In the genomic region with DNA sequence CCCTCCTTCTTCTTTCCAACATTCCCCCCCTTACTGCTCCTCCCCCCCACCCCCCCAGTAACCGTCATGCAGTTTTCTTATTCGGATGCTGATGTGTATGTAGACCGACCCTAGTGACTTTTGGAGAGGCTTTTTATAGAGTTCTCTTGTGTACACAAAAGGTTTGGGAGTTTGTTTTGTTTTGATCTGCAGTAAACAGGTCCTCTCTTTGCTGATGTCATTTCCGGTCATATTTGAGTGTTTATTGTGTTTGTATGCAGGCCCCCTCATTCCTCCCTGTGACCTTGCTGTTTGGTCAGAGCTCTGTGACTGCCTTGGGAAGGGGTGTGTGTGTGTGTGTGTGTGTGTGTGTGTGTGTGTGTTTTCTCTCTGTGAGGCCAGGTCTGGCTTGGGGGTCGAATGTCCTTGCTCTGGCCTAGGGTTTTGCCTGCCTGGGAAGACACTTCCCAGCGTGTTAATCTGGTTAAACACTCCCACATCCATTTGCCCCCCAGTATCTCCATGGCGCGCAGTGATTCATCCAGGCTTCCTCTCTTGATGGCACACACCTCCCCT, we compare ENCODE assay signal across 10 mouse cellular contexts.
DNase-seq lines count a peak whose midpoint lies in the region; ATAC-seq lines count a peak whose summit lies in the region.
"Had no signal": no experiment of that assay in that cellular context is flagged by ENCODE, and none has a peak within 500 bp of the region (broad histone marks: within the 10 kb centered on the region; RNA-seq: fewer than 3 reads in every experiment).

No protein-coding gene starts in this region.

- peak overlapping the region; percentile 16 for H3K4me2 ChIP-seq in heart, embryonic 11.5 days
- peak overlapping the region; percentile 53 for H3K4me2 ChIP-seq in embryonic facial prominence, embryonic 12.5 days (replicated peaks)
- peak overlapping the region; percentile 53; the same call in 1 of the 2 replicates for H3K4me2 ChIP-seq in intestine, embryonic 14.5 days (ENCODE audit: low read length)
- H3K4me2 ChIP-seq in midbrain, embryonic 12.5 days (replicated peaks), result peak overlapping the region; percentile 61

- WGBS in heart, embryonic 11.5 days (ENCODE audit: insufficient replicate concordance), result 27% methylated on average over 8 of the region's 8 CpGs
- 23% methylated on average over 8 of the region's 8 CpGs for WGBS in embryonic facial prominence, embryonic 12.5 days
- WGBS in intestine, embryonic 14.5 days, result 23% methylated on average over 8 of the region's 8 CpGs
- WGBS in midbrain, embryonic 12.5 days, result 15% methylated on average over 7 of the region's 8 CpGs

- ATAC-seq in heart, embryonic 11.5 days (replicated peaks; ENCODE audit: insufficient number of reproducible peaks, low FRiP score, low TSS enrichment), result no peak
- no peak for ATAC-seq in embryonic facial prominence, embryonic 12.5 days (ENCODE audit: insufficient number of reproducible peaks, insufficient read depth, low FRiP score, low TSS enrichment)
- no peak for ATAC-seq in intestine, embryonic 14.5 days (replicated peaks; ENCODE audit: low FRiP score, low TSS enrichment, low read depth)
- ATAC-seq in midbrain, embryonic 12.5 days (ENCODE audit: low FRiP score, low read depth), result no peak
- no peak for ATAC-seq in monocyte, adult 5-6 weeks (replicated peaks; ENCODE audit: insufficient number of reproducible peaks, low FRiP score, low TSS enrichment, poor library complexity, severe bottlenecking)
- ATAC-seq: CD4-positive, CD25-positive, alpha-beta regulatory T cell, adult 4 months had no signal

- no peak overlapping the region for H3K27ac ChIP-seq in heart, embryonic 11.5 days (ENCODE audit: low read depth, low read length)
- peak overlapping the region; percentile 100 for H3K27ac ChIP-seq in embryonic facial prominence, embryonic 12.5 days
- H3K27ac ChIP-seq in intestine, embryonic 14.5 days (ENCODE audit: low read depth), result peak overlapping the region; percentile 61
- H3K27ac ChIP-seq in midbrain, embryonic 12.5 days (replicated peaks), result peak overlapping the region; percentile 100

- H3K9ac ChIP-seq in heart, embryonic 11.5 days (ENCODE audit: low read depth, low read length), result no peak overlapping the region; the same call in 1 of the 2 replicates
- H3K9ac ChIP-seq in embryonic facial prominence, embryonic 12.5 days, result peak overlapping the region; percentile 38; the same call in 1 of the 2 replicates
- no peak overlapping the region for H3K9ac ChIP-seq in intestine, embryonic 14.5 days (ENCODE audit: low read length)
- H3K9ac ChIP-seq in midbrain, embryonic 12.5 days (replicated peaks), result peak overlapping the region; percentile 53

- no peak for DNase-seq in heart, postnatal 25 days (ENCODE audit: low spot score)
- DNase-seq in intestine, embryonic 14.5 days (ENCODE audit: low spot score), result no peak
- DNase-seq in cerebellum, adult 18-20 months, result no peak
- DNase-seq in thymus, adult 18-20 months, result no peak

- no peaks in the 10 kb centered on the region for H3K9me3 ChIP-seq in heart, embryonic 11.5 days (replicated peaks; ENCODE audit: control insufficient read depth, low read length)
- H3K9me3 ChIP-seq in embryonic facial prominence, embryonic 12.5 days, result no peaks in the 10 kb centered on the region
- no peaks in the 10 kb centered on the region for H3K9me3 ChIP-seq in intestine, embryonic 14.5 days (ENCODE audit: control insufficient read depth, low read length)
- H3K9me3 ChIP-seq in midbrain, embryonic 12.5 days, result no peaks in the 10 kb centered on the region
- H3K9me3 ChIP-seq: megakaryocyte, embryonic 14.5 days had no signal

- no peaks in the 10 kb centered on the region for H3K27me3 ChIP-seq in heart, embryonic 11.5 days (ENCODE audit: control insufficient read depth, insufficient read depth, low read length)
- no peaks in the 10 kb centered on the region for H3K27me3 ChIP-seq in embryonic facial prominence, embryonic 12.5 days
- no peaks in the 10 kb centered on the region for H3K27me3 ChIP-seq in intestine, embryonic 14.5 days (replicated peaks; ENCODE audit: control insufficient read depth, insufficient read depth, low read length)
- no peaks in the 10 kb centered on the region for H3K27me3 ChIP-seq in midbrain, embryonic 12.5 days

- H3K4me1 ChIP-seq in heart, embryonic 11.5 days (ENCODE audit: control insufficient read depth, insufficient read depth, low read length), result peaks cover 64% of the 10 kb centered on the region
- peaks cover 72% of the 10 kb centered on the region for H3K4me1 ChIP-seq in embryonic facial prominence, embryonic 12.5 days
- peaks cover 83% of the 10 kb centered on the region for H3K4me1 ChIP-seq in intestine, embryonic 14.5 days (replicated peaks; ENCODE audit: control insufficient read depth, insufficient read depth, low read length)
- H3K4me1 ChIP-seq in midbrain, embryonic 12.5 days, result peaks cover 80% of the 10 kb centered on the region

- intact Hi-C loops in heart, postnatal 25 days (cut with DNase I), result loop anchor here (5.0 kb wide), 1 partner anchor 203 kb away; no protein-coding TSS in a partner anchor

- no peak overlapping the region for H3K4me3 ChIP-seq in heart, embryonic 11.5 days (ENCODE audit: low read depth, low read length)
- H3K4me3 ChIP-seq in embryonic facial prominence, embryonic 12.5 days, result no peak overlapping the region
- H3K4me3 ChIP-seq in intestine, embryonic 14.5 days (ENCODE audit: low read depth, low read length), result no peak overlapping the region
- H3K4me3 ChIP-seq in midbrain, embryonic 12.5 days, result peak overlapping the region; percentile 5; the same call in 1 of the 2 replicates
- H3K4me3 ChIP-seq: megakaryocyte, embryonic 14.5 days had no signal

- H3K36me3 ChIP-seq in heart, embryonic 11.5 days (ENCODE audit: control insufficient read depth, insufficient read depth, low read length), result no peaks in the 10 kb centered on the region
- no peaks in the 10 kb centered on the region for H3K36me3 ChIP-seq in embryonic facial prominence, embryonic 12.5 days
- H3K36me3 ChIP-seq in intestine, embryonic 14.5 days (ENCODE audit: control insufficient read depth, insufficient read depth, low read length), result no peaks in the 10 kb centered on the region
- no peaks in the 10 kb centered on the region for H3K36me3 ChIP-seq in midbrain, embryonic 12.5 days

Comparison
In these comparisons a context has a peak if more than half of its experiments do, and no peak if none do; other contexts are left out.
1. H3K9ac ChIP-seq: peak in embryonic facial prominence, embryonic 12.5 days (single experiment) and midbrain, embryonic 12.5 days (single experiment); none in heart, embryonic 11.5 days (single experiment) and intestine, embryonic 14.5 days (single experiment).
2. Peak in every context shown above with its lines, with median percentiles within 50 percentile points of each other: H3K4me2 ChIP-seq.